Mouse (Mus musculus) liver, postnatal 0 days (tissue): ENCODE results near the gene Tm4sf1.

Experiments
- CTCF ChIP-seq: sonication (generic); IDR thresholded peaks from 2 replicates; pipeline ENCODE4 v1.5.1; 2016; ENCODE audit warnings: antibody characterized with exemption, low read depth
- EP300 ChIP-seq: IDR thresholded peaks from 2 replicates; pipeline ENCODE4 v1.6.1; 2016; ENCODE audit warnings: antibody characterized with exemption, low read depth, mild to moderate bottlenecking

- TF ChIP-seq CTCF (no peak), EP300 (no peak)
These were observed 49.2 kb downstream of the Tm4sf1 start for GRCm38 (mm10) chr3:57252551-57252950.
